Mouse (Mus musculus) forebrain, embryonic 10.5 days (tissue): ENCODE measurements at regions not wholly inside any gene's neighbourhood (a gene's known extent, or its start where the extent isn't known, plus 50 kb on each side); places are given as distances from the start of the nearest gene placed in this dataset.
"Not testable (repeated sequence)": the region's sequence is repeated elsewhere in the genome, so short reads cannot be mapped to it uniquely, and the experiment has no call there.

Source experiments
- DNase-seq: peaks from one replicate; pipeline ENCODE4 v3.0.0-alpha.2; 2017; ENCODE audit warnings: low spot score; ENCODE audit errors: extremely low spot score
- H3K27ac ChIP-seq: fragments of 300-500 bp; sonication (generic); 2 replicates; pipeline ENCODE4 v1.5.1; 2016; ENCODE audit warnings: mild to moderate bottlenecking
- H3K27me3 ChIP-seq: fragments of 300-500 bp; sonication (generic); 2 replicates; pipeline ENCODE4 v1.6.1; 2016; ENCODE audit warnings: mild to moderate bottlenecking; ENCODE audit not compliant: poor library complexity, severe bottlenecking
- H3K36me3 ChIP-seq: fragments of 300-500 bp; sonication (generic); replicated peaks from 2 replicates; pipeline ENCODE4 v1.6.1; 2016; ENCODE audit warnings: mild to moderate bottlenecking, moderate library complexity
- H3K4me1 ChIP-seq: fragments of 300-500 bp; sonication (generic); 2 replicates; pipeline ENCODE4 v1.6.1; 2016
- H3K4me3 ChIP-seq: fragments of 300-500 bp; sonication (generic); 2 replicates; pipeline ENCODE4 v1.5.1; 2016; ENCODE audit warnings: mild to moderate bottlenecking, moderate library complexity
- H3K9me3 ChIP-seq: fragments of 300-500 bp; sonication (generic); 2 replicates; pipeline ENCODE4 v1.6.1; 2016; ENCODE audit warnings: mild to moderate bottlenecking, moderate library complexity
- WGBS: fragments of 180-500 bp; shearing (Covaris S2); methylation state at CpG from one replicate; pipeline ENCODE4 v1.1.7; 2016; 5-methylcytosine and 5-hydroxymethylcytosine counted together

GRCm38 (mm10) chr7:75387033-75387432, 68.3 kb upstream of the Akap13 start:
- Histone ChIP-seq H3K27me3 (no peaks in the 10 kb centered on the region), H3K4me1 (peaks cover 10% of the 10 kb centered on the region; the same call in 1 of the 2 replicates), H3K36me3 (no peaks in the 10 kb centered on the region), H3K9me3 (no peaks in the 10 kb centered on the region), H3K27ac (no peak overlapping the region), H3K4me3 (no peak overlapping the region)
- no peak for DNase-seq
- 90% methylated on average over 1 of the region's 1 CpGs for WGBS

- WGBS: 84% methylated on average over 6 of the region's 6 CpGs
- H3K4me1 ChIP-seq: peaks cover 10% of the 10 kb centered on the region; the same call in 1 of the 2 replicates
- no peak overlapping the region for H3K27ac ChIP-seq
- no peaks in the 10 kb centered on the region for H3K9me3 ChIP-seq
- no peak overlapping the region for H3K4me3 ChIP-seq
- no peaks in the 10 kb centered on the region for H3K36me3 ChIP-seq
- no peak for DNase-seq
- no peaks in the 10 kb centered on the region for H3K27me3 ChIP-seq
These were observed 67.4 kb upstream of the Akap13 start for GRCm38 (mm10) chr7:75387821-75388431.

GRCm38 (mm10) chr7:75390162-75390561, 65.2 kb upstream of the Akap13 start:
- Histone ChIP-seq H3K27ac (no peak overlapping the region), H3K9me3 (no peaks in the 10 kb centered on the region), H3K4me3 (no peak overlapping the region), H3K36me3 (no peaks in the 10 kb centered on the region), H3K27me3 (no peaks in the 10 kb centered on the region), H3K4me1 (no peaks in the 10 kb centered on the region)
- 95% methylated on average over 3 of the region's 3 CpGs for WGBS
- no peak for DNase-seq

- WGBS: 92% methylated on average over 3 of the region's 3 CpGs
- no peak overlapping the region for H3K27ac ChIP-seq
- DNase-seq: no peak
- H3K4me3 ChIP-seq: no peak overlapping the region
- no peaks in the 10 kb centered on the region for H3K27me3 ChIP-seq
- no peaks in the 10 kb centered on the region for H3K36me3 ChIP-seq
- peaks cover 5% of the 10 kb centered on the region; the same call in 1 of the 2 replicates for H3K4me1 ChIP-seq
- H3K9me3 ChIP-seq: no peaks in the 10 kb centered on the region
These were observed 62.6 kb upstream of the Akap13 start for GRCm38 (mm10) chr7:75392783-75393182.

- H3K4me3 ChIP-seq: no peak overlapping the region
- WGBS: 86% methylated on average over 2 of the region's 2 CpGs
- H3K9me3 ChIP-seq: no peaks in the 10 kb centered on the region
- no peak for DNase-seq
- no peak overlapping the region for H3K27ac ChIP-seq
- H3K36me3 ChIP-seq: no peaks in the 10 kb centered on the region
- H3K27me3 ChIP-seq: no peaks in the 10 kb centered on the region
- H3K4me1 ChIP-seq: peaks cover 5% of the 10 kb centered on the region; the same call in 1 of the 2 replicates
These were observed 61.9 kb upstream of the Akap13 start for GRCm38 (mm10) chr7:75393466-75393865.

- no peaks in the 10 kb centered on the region for H3K27me3 ChIP-seq
- no peaks in the 10 kb centered on the region for H3K9me3 ChIP-seq
- 85% methylated on average over 8 of the region's 8 CpGs for WGBS
- H3K4me3 ChIP-seq: no peak overlapping the region
- H3K36me3 ChIP-seq: no peaks in the 10 kb centered on the region
- DNase-seq: no peak
- peaks cover 10% of the 10 kb centered on the region for H3K4me1 ChIP-seq
- no peak overlapping the region for H3K27ac ChIP-seq
These were observed 60.3 kb upstream of the Akap13 start for GRCm38 (mm10) chr7:75394866-75395580.

- Histone ChIP-seq H3K9me3 (no peaks in the 10 kb centered on the region), H3K27me3 (no peaks in the 10 kb centered on the region), H3K4me3 (no peak overlapping the region), H3K27ac (no peak overlapping the region), H3K36me3 (no peaks in the 10 kb centered on the region), H3K4me1 (peaks cover 10% of the 10 kb centered on the region)
- WGBS: 40% methylated on average over 7 of the region's 7 CpGs
- DNase-seq: no peak
These were observed 57.8 kb upstream of the Akap13 start for GRCm38 (mm10) chr7:75397559-75397958.

GRCm38 (mm10) chr7:75398480-75398879, 56.9 kb upstream of the Akap13 start:
- H3K27me3 ChIP-seq, H3K36me3 ChIP-seq, H3K27ac ChIP-seq, H3K9me3 ChIP-seq, H3K4me3 ChIP-seq, DNase-seq: not testable (repeated sequence)
- WGBS: 87% methylated on average over 2 of the region's 2 CpGs
- peaks cover 10% of the 10 kb centered on the region for H3K4me1 ChIP-seq

GRCm38 (mm10) chr7:75398904-75399724, 56.2 kb upstream of the Akap13 start:
- 54% methylated on average over 7 of the region's 7 CpGs for whole genome bisulfite sequencing
- H3K27ac ChIP-seq: peak overlapping the region; percentile 54; the same call in 1 of the 2 replicates

GRCm38 (mm10) chr7:75400471-75400870, 54.9 kb upstream of the Akap13 start:
- H3K27me3 ChIP-seq: no peaks in the 10 kb centered on the region
- H3K4me3 ChIP-seq: no peak overlapping the region
- H3K27ac ChIP-seq: no peak overlapping the region
- 83% methylated on average over 2 of the region's 2 CpGs for WGBS
- H3K4me1 ChIP-seq: peaks cover 10% of the 10 kb centered on the region
- no peak for DNase-seq
- no peaks in the 10 kb centered on the region for H3K36me3 ChIP-seq
- H3K9me3 ChIP-seq: no peaks in the 10 kb centered on the region

More at GRCm38 (mm10) chr7:75398904-75399724, 56.2 kb upstream of the Akap13 start:
- DNase-seq: peak; percentile 32
- H3K27me3 ChIP-seq: no peaks in the 10 kb centered on the region
- H3K4me1 ChIP-seq: peaks cover 10% of the 10 kb centered on the region
- no peak overlapping the region for H3K4me3 ChIP-seq
- H3K36me3 ChIP-seq: no peaks in the 10 kb centered on the region
- H3K9me3 ChIP-seq: no peaks in the 10 kb centered on the region

- Histone ChIP-seq H3K27me3 (peaks cover 16% of the 10 kb centered on the region), H3K4me3 (no peak overlapping the region), H3K4me1 (no peaks in the 10 kb centered on the region), H3K9me3 (no peaks in the 10 kb centered on the region), H3K36me3 (no peaks in the 10 kb centered on the region), H3K27ac (no peak overlapping the region)
- no peak for DNase-seq
- 92% methylated on average over 3 of the region's 3 CpGs for WGBS
These were observed 50.4 kb upstream of the Akap13 start for GRCm38 (mm10) chr7:75404955-75405354.
